Mouse (Mus musculus) adrenal gland (tissue): ENCODE measurements around the gene Chd2.
"Not testable (repeated sequence)": the region's sequence is repeated elsewhere in the genome, so short reads cannot be mapped to it uniquely, and the experiment has no call there.

ENCODE experiments used
- intact Hi-C: fragments of 180-260 bp; cut with DNase I; formaldehyde crosslinking; loops from one replicate; pipeline ENCODE4 v1.15.1; 2025

The Chd2 gene

DNA sequence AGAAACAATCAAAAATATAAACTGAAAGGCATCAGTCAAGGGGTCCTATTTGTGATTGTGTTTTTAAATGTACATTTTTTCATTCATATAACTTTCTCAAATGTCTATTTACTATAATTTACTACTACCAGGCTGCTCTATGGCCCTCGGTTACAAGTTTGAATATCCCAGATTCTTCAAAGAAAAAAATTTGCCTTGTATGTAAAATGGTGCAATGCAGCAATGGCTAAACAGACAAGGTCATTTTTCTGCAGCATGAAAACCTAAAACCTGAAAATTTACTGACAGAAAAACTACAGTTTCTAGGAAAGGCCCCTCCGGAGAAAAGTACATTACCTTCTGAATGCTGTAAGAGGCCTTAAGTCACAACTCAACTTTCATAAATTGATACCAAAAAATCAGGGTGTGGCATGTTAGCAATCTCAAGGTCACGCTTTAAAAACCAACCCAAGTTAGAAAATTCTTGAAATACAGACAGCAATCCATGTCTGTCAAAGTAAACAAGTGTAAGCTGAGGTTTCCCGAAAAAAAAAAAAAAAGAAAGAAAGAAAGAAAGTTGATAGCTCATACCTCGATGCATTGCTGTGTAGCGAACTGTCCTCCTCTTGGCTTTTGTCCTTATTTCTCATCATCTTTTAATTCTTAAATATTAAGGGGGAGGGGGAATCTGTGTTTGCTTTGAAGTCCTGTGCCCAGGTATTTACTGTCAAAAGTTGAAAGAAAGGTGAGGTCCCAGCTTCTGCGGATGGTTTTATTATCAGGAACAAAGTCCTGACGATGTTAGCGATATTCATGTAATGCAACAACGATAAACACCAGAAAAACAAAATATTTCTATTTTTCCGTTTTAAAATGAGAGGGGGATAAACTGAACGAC is 1.2 kb downstream of the Chd2 start:
- intact Hi-C loops = no loop called here

DNA sequence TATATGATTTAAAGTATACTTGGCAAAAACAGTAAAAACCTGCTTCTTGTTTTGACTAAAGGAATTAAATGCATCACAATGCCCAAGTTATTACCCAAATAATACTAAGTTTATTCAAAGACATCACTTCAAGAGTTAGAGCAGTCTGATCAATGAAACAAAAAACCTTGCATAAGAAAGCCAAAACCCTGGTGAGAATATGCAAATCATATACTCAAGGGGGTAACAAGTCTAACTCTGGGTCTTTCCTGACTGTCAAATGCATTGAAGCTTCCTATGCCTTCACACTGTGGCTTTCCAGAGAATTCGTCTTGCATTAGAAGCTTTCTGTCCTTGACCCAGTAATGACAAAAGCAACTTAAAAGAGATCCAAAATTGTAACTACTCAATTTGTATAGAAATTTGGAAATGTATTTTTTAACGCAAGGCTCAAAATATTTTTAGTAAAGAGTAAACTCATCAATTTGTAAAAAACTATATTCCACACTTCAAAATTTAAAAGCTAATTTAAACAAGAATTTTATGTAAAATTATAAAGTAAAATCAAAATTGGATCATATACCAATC is 2.4 kb downstream of the Chd2 start:
- intact Hi-C loops = no loop called here

DNA sequence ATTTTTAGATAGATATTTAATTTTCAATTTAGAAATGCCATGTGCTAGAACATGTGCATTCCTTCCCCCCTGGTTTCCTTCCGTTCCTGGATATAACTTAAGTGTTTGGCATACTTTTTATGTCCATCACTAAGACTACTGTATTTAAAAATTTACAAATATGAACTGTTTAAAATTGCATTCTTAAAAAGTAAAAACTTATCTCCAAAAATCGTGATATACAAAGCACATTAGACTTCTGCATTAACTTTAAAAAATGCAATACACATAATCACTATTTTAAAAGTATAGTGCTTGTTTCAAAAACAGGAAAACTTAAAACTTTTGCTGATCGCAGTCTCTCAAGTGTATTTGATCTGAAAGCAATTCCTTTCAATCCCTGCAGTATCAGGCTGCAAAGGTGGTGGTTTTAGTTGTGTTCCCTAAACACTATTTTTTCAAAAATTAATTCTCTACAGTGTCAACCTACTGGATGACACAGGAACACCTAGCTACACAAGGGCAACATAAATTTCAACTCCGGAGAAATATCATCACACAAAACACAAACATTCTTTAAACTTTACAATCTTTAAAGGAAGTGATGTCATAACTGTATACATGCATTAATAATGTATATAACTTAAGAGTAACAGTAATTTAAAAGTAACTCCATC is 3.1 kb downstream of the Chd2 start:
- intact Hi-C loops = loop anchor here (1.0 kb wide), 1 partner anchor 20 kb away; no protein-coding TSS in a partner anchor

DNA sequence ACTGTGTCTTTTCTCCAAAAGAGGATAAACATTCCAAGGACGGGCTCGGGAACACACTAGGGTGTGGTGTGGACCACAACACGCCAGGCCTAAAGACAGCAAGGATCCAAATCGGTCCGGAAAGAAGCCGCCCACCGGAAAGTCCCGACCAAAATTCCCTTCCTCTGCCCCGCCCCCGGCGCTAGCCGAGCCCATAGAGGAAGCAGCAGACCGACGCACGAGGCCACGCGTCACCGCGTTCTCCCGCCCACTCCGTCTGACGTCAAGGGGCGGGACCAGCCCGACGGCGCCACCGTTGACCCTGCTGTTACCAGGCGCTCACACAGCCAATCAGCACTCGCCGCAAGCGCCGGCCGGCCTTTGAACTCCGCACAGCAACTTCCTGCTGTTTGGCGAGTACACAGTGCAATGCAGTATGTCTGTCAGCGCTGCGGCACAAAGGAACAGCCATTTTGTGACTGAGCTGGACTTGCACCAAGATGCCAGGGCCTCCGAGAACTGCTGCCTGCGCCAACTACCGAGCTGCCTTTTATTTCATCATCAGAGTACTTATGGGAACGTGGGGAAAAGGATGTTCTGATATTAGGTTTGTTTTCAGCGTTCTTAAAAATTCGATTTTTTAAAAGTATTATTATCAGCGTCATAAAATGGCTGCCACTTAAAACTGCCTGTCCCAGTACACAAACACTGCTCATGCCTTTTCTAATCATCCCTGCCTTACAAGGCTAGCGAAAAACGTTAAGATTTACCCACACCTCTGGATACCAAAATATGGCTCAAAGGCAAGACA is 3.8 kb downstream of the Chd2 start:
- intact Hi-C loops = loop anchor here (1.0 kb wide), 2 partner anchors 20 to 80 kb away; no protein-coding TSS in a partner anchor

DNA sequence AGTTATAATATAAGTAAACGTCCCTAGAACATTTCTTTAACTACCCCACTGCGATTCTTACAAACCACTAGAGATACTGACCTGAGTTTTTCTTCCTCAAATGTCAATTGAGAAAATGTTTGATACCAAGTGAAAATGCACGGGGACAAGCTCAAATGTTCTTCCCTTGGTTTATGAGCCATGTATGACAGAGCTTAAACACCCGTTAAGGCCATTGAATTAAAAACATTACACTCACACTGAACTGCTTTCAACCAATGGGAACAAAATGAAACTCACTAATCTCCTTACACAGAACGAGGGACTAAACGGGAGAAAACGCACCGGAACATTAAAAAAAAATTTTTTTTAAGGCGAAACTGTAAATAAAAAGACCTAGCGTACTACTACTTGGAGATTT is 4.4 kb downstream of the Chd2 start:
- intact Hi-C loops = loop anchor here (1.0 kb wide), 1 partner anchor 81 kb away; no protein-coding TSS in a partner anchor

DNA sequence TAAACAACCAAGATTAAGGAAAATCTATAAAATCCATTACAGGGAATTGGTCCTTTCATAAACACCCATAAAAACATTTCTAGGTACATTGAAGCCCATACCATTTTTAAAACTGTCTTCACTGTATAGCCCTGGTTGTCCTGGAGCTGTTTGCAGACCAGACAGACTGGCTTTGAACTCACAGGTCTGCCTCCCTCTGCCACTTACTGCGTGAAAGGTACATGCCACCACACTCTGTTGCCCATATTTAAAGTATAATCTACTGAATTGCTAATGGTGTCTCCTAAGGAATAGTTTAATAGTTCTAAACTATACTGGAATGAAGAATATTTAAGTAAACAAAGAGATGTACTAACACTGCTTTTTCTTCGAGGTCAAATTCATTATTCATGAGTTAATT is 5.1 kb downstream of the Chd2 start:
- intact Hi-C loops = no loop called here

DNA sequence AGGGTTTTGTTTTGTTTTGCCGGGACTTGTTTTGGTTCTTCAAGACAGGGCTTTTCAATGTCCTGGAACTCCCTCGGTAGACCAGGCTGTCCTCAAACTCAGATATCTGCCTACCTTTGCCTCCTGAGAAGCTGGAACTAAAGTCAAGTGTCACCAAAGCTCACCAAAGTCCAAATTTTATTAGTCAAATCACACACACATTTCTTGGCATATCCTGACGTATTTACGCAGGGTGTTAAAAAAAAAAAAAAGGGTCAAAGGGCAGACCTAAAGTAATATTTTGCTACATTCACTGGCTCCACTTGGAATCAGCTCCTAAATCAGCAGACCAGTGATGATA is 5.8 kb downstream of the Chd2 start:
- intact Hi-C loops = no loop called here

DNA sequence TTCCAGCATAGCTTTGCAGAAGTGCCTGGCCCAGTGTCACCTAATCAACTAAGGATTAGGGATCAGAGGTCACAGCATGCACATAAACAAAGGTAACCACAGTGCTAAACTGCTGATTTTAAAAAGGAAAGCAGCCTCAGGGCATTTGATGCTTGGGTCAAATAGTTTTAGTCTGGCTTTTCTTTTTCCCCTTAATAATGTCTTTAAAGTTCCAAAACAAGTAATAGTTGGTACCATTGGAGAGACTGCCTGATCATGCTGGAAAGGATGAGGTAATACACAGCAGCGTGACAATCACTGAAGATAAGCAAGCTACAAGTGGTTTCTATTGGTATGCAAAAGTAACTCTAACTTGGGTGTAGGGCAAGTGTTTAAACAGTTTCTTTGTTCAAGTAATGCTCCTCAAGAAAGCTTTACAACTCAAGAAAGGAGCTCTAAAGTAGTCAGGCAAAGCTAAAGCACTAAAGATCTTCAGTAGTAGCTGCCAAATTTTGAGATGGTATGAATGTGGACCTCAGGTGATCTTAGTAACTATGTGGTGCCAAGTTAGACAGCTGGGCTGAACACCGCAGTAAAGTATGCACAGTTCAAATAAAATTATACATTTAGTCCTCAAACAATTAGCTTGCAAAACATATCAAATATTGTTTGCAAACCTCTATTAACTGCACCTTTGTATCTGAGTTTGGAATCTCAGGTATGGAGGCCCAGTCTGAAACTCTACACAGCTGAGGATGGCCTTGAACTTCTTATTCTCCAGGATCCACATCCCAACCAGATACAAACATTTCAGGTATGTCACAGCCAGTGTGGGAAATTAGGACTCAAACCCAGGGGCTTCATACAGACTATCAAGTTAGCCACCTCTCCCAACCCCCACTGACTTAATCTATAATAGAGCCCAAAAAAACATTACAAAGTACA is 6.4 kb downstream of the Chd2 start:
- intact Hi-C loops = no loop called here

DNA sequence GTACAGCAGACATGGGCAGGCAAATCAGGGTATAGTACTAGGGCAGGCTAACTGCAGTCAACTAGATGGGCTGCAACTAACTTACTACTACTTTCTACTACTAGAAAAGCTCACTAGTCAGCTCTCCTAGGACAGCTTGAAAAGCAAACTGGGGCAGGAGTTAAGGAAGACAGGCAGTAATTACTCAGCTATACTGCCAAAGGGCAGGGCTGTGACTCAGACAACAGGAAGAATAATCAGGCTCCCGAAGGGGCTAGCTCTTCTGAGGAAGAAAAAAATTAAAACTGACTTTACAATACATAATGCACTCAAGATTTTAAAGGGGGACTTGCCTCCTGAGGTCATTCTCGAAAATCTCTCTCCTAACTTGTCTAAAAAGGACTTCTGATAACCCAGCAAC is 8.2 kb downstream of the Chd2 start:
- intact Hi-C loops = no loop called here

DNA sequence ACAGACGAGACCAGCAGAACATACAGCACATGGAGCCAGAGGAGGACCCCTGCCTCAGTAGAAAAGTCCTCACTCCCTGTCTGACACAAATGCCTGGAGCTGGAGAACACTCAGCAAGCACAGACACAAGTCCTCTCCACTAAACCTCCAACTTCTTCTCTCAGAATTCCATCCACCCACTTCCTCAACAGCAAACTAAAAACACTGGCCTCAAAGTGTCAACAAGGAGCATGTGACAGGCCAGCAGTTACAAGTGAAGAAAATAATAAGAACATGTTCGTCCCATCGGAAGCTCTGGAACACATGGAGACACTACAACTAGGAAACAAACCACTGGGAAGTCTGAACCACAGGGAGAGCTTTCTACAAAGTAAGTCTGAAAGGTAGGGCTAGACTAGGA is 8.7 kb downstream of the Chd2 start:
- intact Hi-C loops = no loop called here

DNA sequence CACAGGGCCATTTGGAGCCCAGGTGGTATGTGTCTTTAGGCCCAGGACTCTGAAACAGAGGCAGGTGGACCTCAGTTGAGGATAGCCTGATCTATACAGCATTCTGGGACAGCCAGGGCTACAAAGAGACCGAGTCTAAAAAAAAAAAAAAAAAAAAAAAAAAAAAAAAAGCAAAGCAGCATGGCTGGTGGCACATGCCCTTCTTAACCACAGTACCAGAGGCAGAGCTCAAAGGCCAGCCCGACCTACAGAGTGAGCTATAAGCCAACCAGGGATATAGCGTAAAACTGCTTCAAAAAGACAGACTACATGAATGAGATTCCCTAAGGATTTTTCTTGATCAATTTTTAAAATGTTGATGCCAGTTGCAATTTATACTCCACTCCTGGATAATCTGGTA is 9.5 kb downstream of the Chd2 start:
- intact Hi-C loops = no loop called here

DNA sequence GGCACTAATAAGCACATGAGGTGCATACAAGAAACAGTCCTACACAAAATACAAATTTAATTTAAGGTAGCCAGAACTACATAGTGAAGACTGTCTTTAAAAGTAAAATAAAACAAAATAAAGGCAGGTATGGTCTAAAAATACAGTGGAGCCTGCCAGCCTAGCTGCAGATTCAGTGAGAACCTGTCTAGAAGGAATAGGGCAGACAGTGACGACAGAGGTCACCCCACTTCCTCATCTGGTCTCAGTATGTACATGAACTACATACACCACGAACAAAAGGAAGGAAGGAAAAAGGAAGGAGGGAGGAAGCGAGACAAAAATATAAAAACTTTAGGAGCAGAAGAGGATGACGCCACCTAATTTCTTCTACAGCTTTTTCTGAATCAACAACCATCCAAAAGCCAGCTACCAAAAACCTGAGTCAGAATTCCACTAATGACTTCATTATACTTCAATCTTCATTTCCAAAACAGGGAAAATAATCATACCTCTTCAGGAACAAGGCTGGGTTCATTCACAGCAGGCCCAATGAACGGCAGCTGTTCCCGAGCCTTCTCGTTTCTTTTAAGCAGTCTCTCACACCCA is 10.0 kb downstream of the Chd2 start:
- intact Hi-C loops = no loop called here

DNA sequence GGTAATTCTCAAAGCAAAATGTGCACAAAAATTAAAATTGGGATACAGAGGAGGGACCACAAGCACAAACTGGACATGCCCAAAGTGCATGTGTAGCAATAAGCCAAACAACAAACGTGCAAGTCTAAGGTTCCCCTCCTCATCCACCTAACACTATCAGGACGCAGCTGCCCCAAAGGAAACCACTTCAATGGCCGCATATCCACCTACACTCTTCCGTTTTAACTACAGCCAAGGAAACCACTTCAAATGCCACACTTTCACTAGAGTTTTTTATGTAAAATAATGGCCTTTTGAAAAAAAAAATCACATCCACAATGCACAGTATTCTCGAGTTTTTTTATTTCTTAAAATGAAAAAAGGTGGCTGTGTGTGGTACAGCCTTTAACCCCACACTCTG is 10.8 kb downstream of the Chd2 start:
- intact Hi-C loops = no loop called here

DNA sequence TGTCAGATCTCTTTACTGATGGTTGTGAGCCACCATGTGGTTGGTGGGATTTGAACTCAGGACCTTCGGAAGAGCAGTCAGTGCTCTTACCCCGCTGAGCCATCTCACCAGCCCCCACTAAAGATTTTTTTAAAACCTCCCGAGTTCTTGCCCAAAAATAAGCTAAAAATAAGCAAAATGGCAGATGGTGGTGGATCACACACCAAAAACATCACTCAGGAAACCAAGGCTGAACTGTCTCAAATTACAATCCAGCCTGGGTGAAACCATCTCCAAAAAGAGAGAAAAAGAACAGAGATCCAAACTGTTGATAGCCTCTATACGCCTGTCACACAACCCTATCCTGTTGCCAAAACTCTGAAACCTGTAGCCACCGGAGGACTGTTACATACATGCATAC is 11.5 kb downstream of the Chd2 start:
- intact Hi-C loops = no loop called here

DNA sequence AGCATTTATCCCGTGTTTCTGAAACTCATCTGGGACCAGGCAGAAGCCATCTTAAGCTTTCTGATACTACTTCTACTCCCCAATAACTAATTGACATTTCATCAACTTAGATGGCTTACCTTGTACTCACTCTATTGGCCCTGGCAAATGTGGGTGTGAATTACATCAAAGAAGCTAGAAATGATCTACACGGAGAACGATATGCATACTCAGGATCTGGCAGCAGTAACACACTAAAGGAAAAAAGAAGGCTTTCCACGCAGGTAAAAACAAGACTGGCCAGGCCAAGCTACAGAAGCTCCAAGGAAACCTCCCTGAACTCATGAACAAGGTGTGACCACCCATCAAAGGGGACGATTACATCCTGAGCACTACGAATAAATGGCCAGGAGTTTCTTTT is 12.4 kb downstream of the Chd2 start:
- intact Hi-C loops = no loop called here

DNA sequence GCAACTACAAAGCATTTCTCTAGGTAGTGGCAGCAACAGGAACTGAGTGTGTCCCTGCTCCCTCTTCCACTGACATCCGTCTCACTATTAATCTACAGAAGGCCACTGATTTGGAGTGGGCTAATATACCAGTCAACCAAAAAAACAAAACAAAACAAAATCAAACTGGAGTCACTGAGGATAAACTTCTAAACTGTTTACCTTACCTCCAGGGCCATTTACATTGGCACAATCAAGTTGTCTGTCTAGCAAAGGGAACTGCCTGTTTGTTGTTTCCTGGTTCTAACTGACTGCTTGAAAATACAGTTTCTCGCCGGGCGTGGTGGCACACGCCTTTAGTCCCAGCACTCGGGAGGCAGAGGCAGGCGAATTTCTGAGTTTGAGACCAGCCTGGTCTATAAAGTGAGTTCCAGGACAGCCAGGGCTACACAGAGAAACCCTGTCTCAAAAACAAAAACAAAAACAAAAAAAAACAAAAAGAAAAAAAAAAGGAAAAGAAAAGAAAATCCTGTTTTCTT is 13.2 kb downstream of the Chd2 start:
- intact Hi-C loops = not testable (repeated sequence)

DNA sequence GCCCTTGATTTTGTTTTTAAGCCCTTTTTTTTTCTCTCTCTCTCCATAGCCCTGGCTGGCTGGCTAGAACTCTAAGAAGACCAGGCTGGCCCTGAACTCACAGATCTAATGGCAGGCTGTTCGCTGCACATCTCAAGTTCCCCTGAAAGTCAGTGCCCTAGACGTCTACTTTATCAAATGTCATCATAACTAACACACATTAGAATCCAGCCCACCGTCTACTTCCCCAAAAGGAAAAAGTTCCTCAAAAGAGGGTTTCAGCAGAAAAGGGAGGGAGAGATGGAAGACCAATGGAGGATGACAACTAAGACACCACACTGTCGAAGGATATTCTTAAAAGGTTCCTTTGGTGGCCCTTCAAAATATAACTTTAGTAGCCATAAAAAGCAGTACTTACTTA is 14.4 kb downstream of the Chd2 start:
- intact Hi-C loops = no loop called here

DNA sequence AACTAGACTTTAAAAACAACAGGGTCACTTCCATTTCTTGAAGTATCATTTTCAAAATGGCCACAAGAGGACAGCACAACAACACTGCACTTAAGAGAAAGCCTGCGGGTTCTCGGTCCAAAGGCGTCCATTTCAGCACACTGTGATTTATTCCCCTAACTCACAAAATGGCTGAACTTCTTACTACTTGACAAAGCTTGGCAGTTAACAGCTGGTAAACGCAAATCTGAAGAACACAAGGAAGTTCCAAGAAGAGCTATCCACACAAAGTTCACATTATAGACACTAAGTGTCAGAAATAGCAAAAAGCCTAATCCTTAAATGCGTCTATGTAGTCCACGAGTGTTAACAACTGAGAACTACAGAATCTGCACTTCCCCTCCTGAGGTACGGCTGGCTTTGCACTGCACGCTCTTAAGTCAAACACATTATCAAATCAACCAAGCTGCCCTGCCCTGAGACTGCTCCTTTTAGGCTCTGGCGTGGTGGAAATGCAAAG is 17.1 kb downstream of the Chd2 start:
- intact Hi-C loops = loop anchor here (5.0 kb wide), 1 partner anchor 103 kb away; no protein-coding TSS in a partner anchor

DNA sequence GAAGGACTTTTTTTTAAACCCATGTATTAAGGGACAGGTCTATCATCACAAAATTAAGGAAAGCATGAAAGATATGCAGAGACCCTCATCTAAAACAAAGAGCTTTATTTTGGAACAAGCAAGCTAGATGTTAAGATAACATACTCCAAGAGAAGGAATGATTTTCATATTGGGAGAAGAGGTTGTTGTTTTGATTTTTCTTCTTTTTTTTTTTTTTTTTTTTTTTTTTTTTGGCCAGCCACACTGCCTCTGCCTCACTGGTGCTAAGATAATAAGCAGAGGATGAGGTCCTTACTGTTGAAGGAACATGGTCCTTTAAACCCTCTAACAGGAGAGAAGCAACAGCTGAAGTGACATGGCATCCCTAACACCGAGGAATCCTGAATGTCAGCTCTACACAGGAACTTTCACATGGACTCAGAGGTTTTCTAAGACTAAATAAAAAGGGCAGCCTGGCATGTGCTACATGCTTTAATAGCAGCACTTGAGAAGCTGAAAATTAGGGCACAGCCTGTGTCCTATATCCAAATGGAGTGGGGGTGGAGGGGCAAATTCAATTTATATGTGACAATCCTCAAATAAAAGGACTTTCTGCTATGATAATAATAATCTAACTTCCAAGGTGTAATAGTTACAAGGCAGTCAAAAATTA is 17.9 kb downstream of the Chd2 start:
- intact Hi-C loops = loop anchor here (5.0 kb wide), 1 partner anchor 104 kb away; no protein-coding TSS in a partner anchor
